8 mouse cellular contexts compared by ENCODE assay signal in genomic region chr14:49173290-49174135, GRCm38 (mm10). TPM values are rescaled to one million over a fixed set of nuclear protein-coding genes. Genes with fewer than 3 reads are reported as not detected.
DNase-seq lines count a peak whose midpoint lies in the region; ATAC-seq and TF ChIP-seq lines count a peak whose summit lies in the region.

No protein-coding gene starts in this region.

- no peak for ATAC-seq in forebrain, embryonic 12.5 days (ENCODE audit: low FRiP score)
- no peak for ATAC-seq in kidney, postnatal 0 days (replicated peaks; ENCODE audit: low FRiP score, low read depth)

- H3K4me2 ChIP-seq in forebrain, embryonic 12.5 days = peak overlapping the region; percentile 89
- H3K4me2 ChIP-seq in kidney, postnatal 0 days (ENCODE audit: low read length) = peak overlapping the region; percentile 93

- H3K27me3 ChIP-seq in kidney, adult 2 months (replicated peaks; ENCODE audit: control insufficient read depth, insufficient read depth, low read length) = no peaks in the 10 kb centered on the region
- no peaks in the 10 kb centered on the region for H3K27me3 ChIP-seq in forebrain, embryonic 12.5 days
- no peaks in the 10 kb centered on the region for H3K27me3 ChIP-seq in kidney, postnatal 0 days (ENCODE audit: insufficient read depth, low read length)

- peaks cover 11% of the 10 kb centered on the region; the same call in 1 of the 2 replicates for H3K4me1 ChIP-seq in kidney, adult 2 months (ENCODE audit: control insufficient read depth, insufficient read depth, low read length)
- peaks cover 23% of the 10 kb centered on the region for H3K4me1 ChIP-seq in forebrain, embryonic 12.5 days
- H3K4me1 ChIP-seq in kidney, postnatal 0 days (replicated peaks; ENCODE audit: insufficient read depth, low read length) = peaks cover 5% of the 10 kb centered on the region; the same call in 1 of the 2 replicates

- DNase-seq in kidney, adult 2 months = peak; percentile 7
- no peak for DNase-seq in kidney, adult 11 months
- DNase-seq in MN1 (ENCODE audit: low spot score) = peak; percentile 19
- DNase-seq in kidney, postnatal 0 days (ENCODE audit: low spot score) = no peak
- peak; percentile 38 for DNase-seq in naive thymus-derived CD4-positive, alpha-beta T cell, adult 2 months (ENCODE audit: low read depth)
- DNase-seq in frontal cortex, postnatal 14 days (ENCODE audit: low spot score in 2 of 2) = no peak
- DNase-seq in gastrocnemius, postnatal 36 days = no peak

- peak overlapping the region; percentile 99 for H3K4me3 ChIP-seq in kidney, adult 2 months (ENCODE audit: insufficient read depth, low read depth, low read length)
- H3K4me3 ChIP-seq in forebrain, embryonic 12.5 days (replicated peaks) = peak overlapping the region; percentile 96
- peak overlapping the region; percentile 91 for H3K4me3 ChIP-seq in kidney, postnatal 0 days (replicated peaks; ENCODE audit: low read depth, low read length)

- TF ChIP-seq CTCF in kidney, adult 2 months (conservative IDR thresholded peaks at IDR 0.05; ENCODE audit: insufficient read depth, insufficient read length, low read depth, low read length) = no peak
- TF ChIP-seq CTCF in kidney, postnatal 0 days (IDR thresholded peaks at IDR 0.05; ENCODE audit: low read depth) = no peak

- H3K9ac ChIP-seq in forebrain, embryonic 12.5 days = peak overlapping the region; percentile 98
- H3K9ac ChIP-seq in kidney, postnatal 0 days (ENCODE audit: low read depth, low read length) = peak overlapping the region; percentile 94

- TF ChIP-seq POLR2A in kidney, adult 2 months (IDR thresholded peaks at IDR 0.05; ENCODE audit: low read depth, low read length) = no peak

- no peak overlapping the region for H3K27ac ChIP-seq in kidney, adult 2 months (ENCODE audit: insufficient read depth, low read depth, low read length)
- peak overlapping the region; percentile 87; the same call in 1 of the 2 replicates for H3K27ac ChIP-seq in forebrain, embryonic 12.5 days
- H3K27ac ChIP-seq in kidney, postnatal 0 days = no peak overlapping the region; the same call in 1 of the 2 replicates

- WGBS in kidney, adult 2 months = 24% methylated on average over 16 of the region's 16 CpGs
- WGBS in forebrain, embryonic 12.5 days = 67% methylated on average over 16 of the region's 16 CpGs
- 31% methylated on average over 16 of the region's 16 CpGs for WGBS in kidney, postnatal 0 days

- intact Hi-C loops in gastrocnemius, postnatal 36 days (cut with DNase I) = no loop called here

- H3K36me3 ChIP-seq in kidney, adult 2 months (ENCODE audit: control insufficient read depth, insufficient read depth, low read length) = peaks cover 2% of the 10 kb centered on the region; the same call in 1 of the 2 replicates
- 0 out of 2 replicates have a peak, but pooled peaks cover 3% of the 10 kb centered on the region for H3K36me3 ChIP-seq in forebrain, embryonic 12.5 days (replicated peaks)
- no peaks in the 10 kb centered on the region for H3K36me3 ChIP-seq in kidney, postnatal 0 days (ENCODE audit: insufficient read depth, low read length)

- H3K9me3 ChIP-seq in forebrain, embryonic 12.5 days = no peaks in the 10 kb centered on the region
- no peaks in the 10 kb centered on the region for H3K9me3 ChIP-seq in kidney, postnatal 0 days (replicated peaks; ENCODE audit: low read length)

RNA-seq across cellular contexts. Expression of gene Naa30, which starts 1.5 kb away (rescaled TPM):
- polyA plus RNA-seq in kidney, adult 2 months (2012; rRNA removed) = 8.6 and 8.8 TPM in 2 replicates
- 20.4 and 21.9 TPM in 2 replicates for polyA plus RNA-seq in forebrain, embryonic 12.5 days (2016; fragmentation: Nextera tagmentation; extraction: Ambion mirVana)
- polyA plus RNA-seq in kidney, postnatal 0 days (2015; fragmentation: Nextera tagmentation; extraction: Ambion mirVana) = 8.2 and 10.2 TPM in 2 replicates
- total RNA-seq in gastrocnemius, postnatal 36 days (2021) = 10 to 100 TPM; 15.1 to 21.0 TPM

Comparison
In these comparisons a context has a peak if more than half of its experiments do, and no peak if none do; other contexts are left out.
1. DNase-seq: peak in kidney, adult 2 months (single experiment), MN1 (single experiment) and naive thymus-derived CD4-positive, alpha-beta T cell, adult 2 months (single experiment); none in kidney, adult 11 months (single experiment), kidney, postnatal 0 days (single experiment), frontal cortex, postnatal 14 days (0 of 2) and gastrocnemius, postnatal 36 days (0 of 2).
2. Peak in every context shown above with its lines, with median percentiles within 50 percentile points of each other: H3K4me3 ChIP-seq.